Mouse (Mus musculus) midbrain, embryonic 14.5 days (tissue): Measurements from ENCODE around the gene Ttyh2. TPM values are rescaled to one million over a fixed set of nuclear protein-coding genes. Genes with fewer than 3 reads are reported as not detected.

ENCODE experiments used
- ATAC-seq: fragments of 200-750 bp; cut with Nextera tagmentation; 2 replicates; pipeline ENCODE4 v1.8.0; 2017; ENCODE audit warnings: moderate number of reproducible peaks, moderate library complexity; ENCODE audit not compliant: low FRiP score, low TSS enrichment
- DNase-seq: peaks from one replicate; pipeline ENCODE4 v3.0.0-alpha.2; 2015
- H3K27ac ChIP-seq: fragments of 300-500 bp; sonication (generic); replicated peaks from 2 replicates; pipeline ENCODE4 v1.5.1; 2014; ENCODE audit warnings: mild to moderate bottlenecking, low read depth, low read length, moderate library complexity
- H3K27me3 ChIP-seq: fragments of 300-500 bp; sonication (generic); 2 replicates; pipeline ENCODE4 v1.6.1; 2014; ENCODE audit warnings: low read length, control low read depth, mixed read lengths; ENCODE audit not compliant: control insufficient read depth, insufficient read depth
- H3K36me3 ChIP-seq: fragments of 300-500 bp; sonication (generic); 2 replicates; pipeline ENCODE4 v1.6.1; 2014; ENCODE audit warnings: low read length, control low read depth; ENCODE audit not compliant: control insufficient read depth, insufficient read depth
- H3K4me1 ChIP-seq: fragments of 300-500 bp; sonication (generic); 2 replicates; pipeline ENCODE4 v1.6.1; 2014; ENCODE audit warnings: mild to moderate bottlenecking, antibody characterized with exemption, low read length, control low read depth; ENCODE audit not compliant: control insufficient read depth, insufficient read depth
- H3K4me2 ChIP-seq: fragments of 300-500 bp; sonication (generic); 2 replicates; pipeline ENCODE4 v1.6.1; 2014; ENCODE audit warnings: mild to moderate bottlenecking, low read length, moderate library complexity
- H3K4me3 ChIP-seq: fragments of 300-500 bp; sonication (generic); replicated peaks from 2 replicates; pipeline ENCODE4 v1.5.1; 2014; ENCODE audit warnings: low read depth, low read length
- H3K9ac ChIP-seq: fragments of 300-500 bp; sonication (generic); replicated peaks from 2 replicates; pipeline ENCODE4 v1.6.1; 2014; ENCODE audit warnings: mild to moderate bottlenecking, low read length, moderate library complexity
- H3K9me3 ChIP-seq: fragments of 300-500 bp; sonication (generic); 2 replicates; pipeline ENCODE4 v1.6.1; 2016; ENCODE audit warnings: low read length, control low read depth, mixed read lengths; ENCODE audit not compliant: control insufficient read depth
- WGBS: fragments of 180-500 bp; shearing (Covaris S2); extraction: QIAGEN DNeasy Blood & Tissue Kit; methylation state at CpG from one replicate; pipeline ENCODE4 v1.1.7; 2014; 5-methylcytosine and 5-hydroxymethylcytosine counted together
- polyA plus RNA-seq: library from polyadenylated mRNA; unstranded; fragments of >200 nt; fragmentation: Nextera tagmentation; extraction: Ambion mirVana; gene quantifications from 2 replicates; pipeline ENCODE4 v1.2.1, GENCODE M21; 2014

Gene Ttyh2
- polyA plus RNA-seq, 1 experiment from 2014 or later = 31.0 TPM

- H3K27ac ChIP-seq = no peak overlapping the region
- H3K4me3 ChIP-seq = no peak overlapping the region
- H3K4me2 ChIP-seq = no peak overlapping the region
- H3K27me3 ChIP-seq = peaks cover 9% of the 10 kb centered on the region; the same call in 1 of the 2 replicates
- ATAC-seq = no peak
- no peak overlapping the region for H3K9ac ChIP-seq
- DNase-seq = no peak
- no peaks in the 10 kb centered on the region for H3K4me1 ChIP-seq
- 82% methylated on average over 12 of the region's 12 CpGs for WGBS
- no peaks in the 10 kb centered on the region for H3K9me3 ChIP-seq
- no peaks in the 10 kb centered on the region for H3K36me3 ChIP-seq
Observed at GRCm38 (mm10) chr11:114747564-114748138, 72.4 kb downstream of the Ttyh2 start.

GRCm38 (mm10) chr11:114764820-114765818, 89.9 kb downstream of the Ttyh2 start, which contains the start of gene Kif19a:
Kif19a (plus strand) TSS chr11:114765388.
- peak within 1 kb of the TSS; percentile 34; the same call in 1 of the 2 replicates for H3K9ac ChIP-seq
- H3K9me3 ChIP-seq = no peaks in the 10 kb centered on the region
- ATAC-seq (peak; percentile 46; the same call in 1 of the 2 replicates), DNase-seq (peak; percentile 73)
- WGBS = 2% methylated on average over 50 of the region's 51 CpGs
- peak within 1 kb of the TSS; percentile 82 for H3K4me2 ChIP-seq
- peak within 1 kb of the TSS; percentile 43 for H3K4me3 ChIP-seq
- no peak within 1 kb of the TSS for H3K27ac ChIP-seq
- 0 out of 2 replicates have a peak, but pooled peaks cover 3% of the 10 kb centered on the region for H3K4me1 ChIP-seq
- no peaks in the 10 kb centered on the region for H3K36me3 ChIP-seq
- H3K27me3 ChIP-seq = peaks cover 7% of the 10 kb centered on the region; the same call in 1 of the 2 replicates

GRCm38 (mm10) chr11:114769911-114770310, 94.7 kb downstream of the Ttyh2 start:
- H3K4me1 ChIP-seq = 0 out of 2 replicates have a peak, but pooled peaks cover 3% of the 10 kb centered on the region
- no peak overlapping the region for H3K4me3 ChIP-seq
- H3K4me2 ChIP-seq = no peak overlapping the region
- WGBS = 44% methylated on average over 6 of the region's 6 CpGs
- no peak overlapping the region for H3K27ac ChIP-seq
- DNase-seq = peak; percentile 8
- ATAC-seq = no peak
- H3K9me3 ChIP-seq = no peaks in the 10 kb centered on the region
- H3K9ac ChIP-seq = no peak overlapping the region
- peaks cover 4% of the 10 kb centered on the region; the same call in 1 of the 2 replicates for H3K27me3 ChIP-seq
- no peaks in the 10 kb centered on the region for H3K36me3 ChIP-seq

Other genes starting within 250 kb of the Ttyh2 start
- gene Rpl38, start 6.9 kb upstream of the Ttyh2 start, polyA plus RNA-seq = 707 and 859 TPM in 2 replicates
- 1.7 and 1.9 TPM in 2 replicates for gene Dnaic2, start 52.0 kb downstream of the Ttyh2 start, polyA plus RNA-seq
- gene Kif19a, start 90.0 kb downstream of the Ttyh2 start, polyA plus RNA-seq = 0.88 and 0.96 TPM in 2 replicates
- 18.6 and 21.6 TPM in 2 replicates for gene Btbd17, start 120.5 kb downstream of the Ttyh2 start, polyA plus RNA-seq
- not detected in 2 replicates for gene Gpr142, start 123.5 kb downstream of the Ttyh2 start, polyA plus RNA-seq
- gene Gprc5c, start 175.7 kb downstream of the Ttyh2 start, polyA plus RNA-seq = 2.1 and 7.0 TPM in 2 replicates
- gene Cd300a, start 214.6 kb downstream of the Ttyh2 start, polyA plus RNA-seq = 0.72 and 1.7 TPM in 2 replicates